Mouse (Mus musculus) naive thymus-derived CD4-positive, alpha-beta T cell, adult 2 months (primary cell): ENCODE data around the gene Dclre1b.
"Not testable (repeated sequence)": the region's sequence is repeated elsewhere in the genome, so short reads cannot be mapped to it uniquely, and the experiment has no call there.

Source experiments
- DNase-seq: peaks from one replicate; pipeline ENCODE4 v3.0.0-alpha.2; 2011; ENCODE audit warnings: low read depth

Dclre1b gene

GRCm38 (mm10) chr3:103808891-103809798 lies at the start of gene Dclre1b, which contains the start of the genes Ap4b1 and Gm43064:
Gene Dclre1b (minus strand): TSS chr3:103809444.
Gene Ap4b1 (plus strand): TSS chr3:103809520.
Gene Gm43064 (plus strand): TSS chr3:103809573.
- DNase-seq = peak; percentile 95

- DNase-seq = peak; percentile 34
Observed at GRCm38 (mm10) chr3:103857977-103858563, 48.8 kb upstream of the Dclre1b start.

GRCm38 (mm10) chr3:103857036-103857805 lies 48.0 kb upstream of the Dclre1b start:
- peak; percentile 69 for DNase-seq

GRCm38 (mm10) chr3:103853804-103854203 lies 44.6 kb upstream of the Dclre1b start:
- DNase-seq = no peak

GRCm38 (mm10) chr3:103852565-103853299 lies 43.5 kb upstream of the Dclre1b start:
- DNase-seq = peak; percentile 96

- peak; percentile 50 for DNase-seq
Observed at GRCm38 (mm10) chr3:103851882-103852281, 42.6 kb upstream of the Dclre1b start.

GRCm38 (mm10) chr3:103851481-103851880 lies 42.2 kb upstream of the Dclre1b start:
- DNase-seq = peak; percentile 11

- peak; percentile 20 for DNase-seq
Observed at GRCm38 (mm10) chr3:103850644-103851363, 41.6 kb upstream of the Dclre1b start.

GRCm38 (mm10) chr3:103840946-103841345 lies 31.7 kb upstream of the Dclre1b start:
- DNase-seq = not testable (repeated sequence)

- not testable (repeated sequence) for DNase-seq
Observed at GRCm38 (mm10) chr3:103840195-103840594, 31.0 kb upstream of the Dclre1b start.

GRCm38 (mm10) chr3:103839711-103840110 lies 30.5 kb upstream of the Dclre1b start:
- DNase-seq = no peak

GRCm38 (mm10) chr3:103836453-103836852 lies 27.2 kb upstream of the Dclre1b start:
- no peak for DNase-seq

GRCm38 (mm10) chr3:103835951-103836310 lies 26.7 kb upstream of the Dclre1b start:
- DNase-seq = no peak

GRCm38 (mm10) chr3:103835272-103835950 lies 26.2 kb upstream of the Dclre1b start:
- no peak for DNase-seq

- DNase-seq = no peak
Observed at GRCm38 (mm10) chr3:103834001-103834400, 24.8 kb upstream of the Dclre1b start.

- DNase-seq = no peak
Observed at GRCm38 (mm10) chr3:103832426-103832825, 23.2 kb upstream of the Dclre1b start, which contains the start of gene Bcl2l15. Gene Bcl2l15 (plus strand): TSS chr3:103832601.

GRCm38 (mm10) chr3:103831146-103831545 lies 21.9 kb upstream of the Dclre1b start:
- DNase-seq = no peak

- not testable (repeated sequence) for DNase-seq
Observed at GRCm38 (mm10) chr3:103830681-103831080, 21.4 kb upstream of the Dclre1b start.

GRCm38 (mm10) chr3:103829036-103829435 lies 19.8 kb upstream of the Dclre1b start:
- DNase-seq = no peak

GRCm38 (mm10) chr3:103827548-103827947 lies 18.3 kb upstream of the Dclre1b start:
- peak; percentile 39 for DNase-seq
